Mouse (Mus musculus) brain, embryonic 14.5 days (tissue): ENCODE measurements at regions not wholly inside any gene's neighbourhood (a gene's known extent, or its start where the extent isn't known, plus 50 kb on each side); places are given as distances from the start of the nearest gene placed in this dataset.

Experiments
- CTCF ChIP-seq: fragments of 200-500 bp; IDR thresholded peaks from 2 replicates; pipeline ENCODE4 v1.5.1; 2012; ENCODE audit warnings: inconsistent platforms, mild to moderate bottlenecking, moderate library complexity, borderline replicate concordance; ENCODE audit not compliant: insufficient read depth, insufficient read length; ENCODE audit errors: extremely low read depth
- POLR2A ChIP-seq: fragments of 200-500 bp; IDR thresholded peaks from 2 replicates; pipeline ENCODE4 v1.6.1; 2012; ENCODE audit warnings: mild to moderate bottlenecking, inconsistent platforms, borderline replicate concordance; ENCODE audit not compliant: poor library complexity, insufficient read depth, insufficient read length, severe bottlenecking; ENCODE audit errors: extremely low read depth

- no peak for TF ChIP-seq POLR2A
- no peak for TF ChIP-seq CTCF
Measured at GRCm38 (mm10) chr8:103313576-103313975, 528.1 kb upstream of the Cdh11 start.
